Mouse (Mus musculus): Measurements from ENCODE around the gene Tmem82. TPM values are rescaled to one million over a fixed set of nuclear protein-coding genes. Genes with fewer than 3 reads are reported as not detected.

Tmem82 gene
- polyA plus RNA-seq, 1 experiment, result 1.8 TPM

- H3K4me1 ChIP-seq (ENCODE audit: control insufficient read depth, insufficient read depth, low read length), result no peaks in the 10 kb centered on the region
- no peak overlapping the region for H3K27ac ChIP-seq (ENCODE audit: control insufficient read depth, insufficient read depth, low read depth, low read length, poor library complexity)
- H3K4me3 ChIP-seq (replicated peaks; ENCODE audit: control insufficient read depth, low read depth, low read length), result no peak overlapping the region
- 0 out of 2 replicates have a peak, but pooled peaks have one; percentile 11 for TF ChIP-seq CTCF (IDR thresholded peaks at IDR 0.05; ENCODE audit: control insufficient read depth, insufficient read depth, low read length)
- TF ChIP-seq POLR2A (IDR thresholded peaks at IDR 0.05; ENCODE audit: borderline replicate concordance, control insufficient read depth, low read depth, low read length), result no peak
- 69% methylated on average over 9 of the region's 9 CpGs for WGBS
Measured at GRCm38 (mm10) chr4:141595605-141596268, 22.7 kb downstream of the Tmem82 start.

DNA sequence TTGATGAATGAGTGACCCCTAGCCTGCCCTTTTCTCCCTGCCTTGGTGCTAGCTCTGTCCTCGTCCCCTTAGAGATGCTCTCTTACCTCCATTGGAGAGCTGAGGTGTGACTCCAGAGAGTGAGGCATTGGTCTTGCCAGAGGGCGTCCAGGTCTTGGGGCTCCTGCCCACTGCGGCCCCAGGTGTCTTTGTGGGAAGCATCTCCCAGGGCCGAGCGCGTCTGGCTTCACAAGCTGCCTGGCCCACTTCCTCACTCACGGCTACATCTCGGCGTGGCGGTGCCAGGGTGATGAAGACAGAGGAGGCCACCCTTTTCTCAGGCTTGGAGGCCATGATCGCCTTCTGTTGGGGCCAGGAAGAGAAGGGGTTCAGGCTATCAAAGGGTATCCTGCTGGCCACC is 23.3 kb downstream of the Tmem82 start:
- 83% methylated on average over 11 of the region's 11 CpGs for WGBS
- Histone ChIP-seq H3K4me3 (replicated peaks; ENCODE audit: control insufficient read depth, low read depth, low read length) (no peak overlapping the region), H3K27ac (ENCODE audit: control insufficient read depth, insufficient read depth, low read depth, low read length, poor library complexity) (no peak overlapping the region), H3K4me1 (ENCODE audit: control insufficient read depth, insufficient read depth, low read length) (no peaks in the 10 kb centered on the region)
- TF ChIP-seq POLR2A (IDR thresholded peaks at IDR 0.05; ENCODE audit: borderline replicate concordance, control insufficient read depth, low read depth, low read length), result no peak
- no peak for TF ChIP-seq CTCF (IDR thresholded peaks at IDR 0.05; ENCODE audit: control insufficient read depth, insufficient read depth, low read length)

DNA sequence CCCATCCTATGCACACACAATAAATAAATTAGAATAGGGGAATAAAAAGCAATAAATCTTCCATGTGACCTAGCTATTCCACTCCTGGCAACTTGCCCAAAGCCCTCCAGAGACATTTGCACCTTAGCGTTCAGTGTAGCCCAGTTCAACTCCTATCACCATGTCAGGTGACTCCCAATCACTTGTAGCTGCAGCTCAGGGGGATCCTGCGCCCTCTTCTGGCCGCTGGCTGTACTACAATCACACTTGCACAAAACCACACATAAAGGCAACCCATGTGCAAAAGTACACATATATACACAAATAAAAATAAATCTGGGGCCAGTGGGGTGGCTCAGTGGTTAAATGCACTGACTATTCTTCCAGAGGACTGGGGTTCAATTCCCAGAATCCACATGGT is 26.9 kb downstream of the Tmem82 start:
- Histone ChIP-seq H3K4me3 (replicated peaks; ENCODE audit: control insufficient read depth, low read depth, low read length) (no peak overlapping the region), H3K4me1 (ENCODE audit: control insufficient read depth, insufficient read depth, low read length) (no peaks in the 10 kb centered on the region), H3K27ac (ENCODE audit: control insufficient read depth, insufficient read depth, low read depth, low read length, poor library complexity) (no peak overlapping the region)
- TF ChIP-seq CTCF (IDR thresholded peaks at IDR 0.05; ENCODE audit: control insufficient read depth, insufficient read depth, low read length) (peak; percentile 86), POLR2A (IDR thresholded peaks at IDR 0.05; ENCODE audit: borderline replicate concordance, control insufficient read depth, low read depth, low read length) (no peak)
- WGBS, result 16% methylated on average over 3 of the region's 3 CpGs

GRCm38 (mm10) chr4:141583919-141584318 is 34.5 kb downstream of the Tmem82 start:
- Histone ChIP-seq H3K27ac (ENCODE audit: control insufficient read depth, insufficient read depth, low read depth, low read length, poor library complexity) (no peak overlapping the region), H3K4me1 (ENCODE audit: control insufficient read depth, insufficient read depth, low read length) (no peaks in the 10 kb centered on the region), H3K4me3 (replicated peaks; ENCODE audit: control insufficient read depth, low read depth, low read length) (no peak overlapping the region)
- TF ChIP-seq POLR2A (IDR thresholded peaks at IDR 0.05; ENCODE audit: borderline replicate concordance, control insufficient read depth, low read depth, low read length) (no peak), CTCF (IDR thresholded peaks at IDR 0.05; ENCODE audit: control insufficient read depth, insufficient read depth, low read length) (no peak)
- WGBS, result 68% methylated on average over 8 of the region's 8 CpGs

DNA sequence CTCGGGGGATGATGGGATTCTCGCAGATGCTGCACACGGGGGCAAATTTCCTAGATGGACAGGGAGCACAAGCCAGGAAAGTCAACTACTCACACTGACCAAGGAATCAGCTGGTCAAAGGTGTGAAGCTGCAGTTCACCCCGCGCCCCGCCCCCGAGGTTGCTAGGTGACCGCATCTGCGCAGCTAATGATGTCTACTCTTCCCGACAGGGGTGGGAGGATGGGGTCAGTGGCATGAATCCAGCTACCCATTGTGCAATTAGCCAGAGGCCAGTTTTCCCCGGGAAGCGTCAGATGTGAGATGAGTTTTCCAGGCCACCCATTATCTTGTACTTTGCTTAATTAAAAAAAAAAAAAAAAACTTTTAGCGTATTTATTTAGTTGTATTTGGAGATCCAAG is 37.4 kb downstream of the Tmem82 start:
- WGBS, result 88% methylated on average over 13 of the region's 13 CpGs
- Histone ChIP-seq H3K27ac (ENCODE audit: control insufficient read depth, insufficient read depth, low read depth, low read length, poor library complexity) (no peak overlapping the region), H3K4me1 (ENCODE audit: control insufficient read depth, insufficient read depth, low read length) (no peaks in the 10 kb centered on the region), H3K4me3 (replicated peaks; ENCODE audit: control insufficient read depth, low read depth, low read length) (no peak overlapping the region)
- no peak for TF ChIP-seq CTCF (IDR thresholded peaks at IDR 0.05; ENCODE audit: control insufficient read depth, insufficient read depth, low read length)
- TF ChIP-seq POLR2A (IDR thresholded peaks at IDR 0.05; ENCODE audit: borderline replicate concordance, control insufficient read depth, low read depth, low read length), result no peak

DNA sequence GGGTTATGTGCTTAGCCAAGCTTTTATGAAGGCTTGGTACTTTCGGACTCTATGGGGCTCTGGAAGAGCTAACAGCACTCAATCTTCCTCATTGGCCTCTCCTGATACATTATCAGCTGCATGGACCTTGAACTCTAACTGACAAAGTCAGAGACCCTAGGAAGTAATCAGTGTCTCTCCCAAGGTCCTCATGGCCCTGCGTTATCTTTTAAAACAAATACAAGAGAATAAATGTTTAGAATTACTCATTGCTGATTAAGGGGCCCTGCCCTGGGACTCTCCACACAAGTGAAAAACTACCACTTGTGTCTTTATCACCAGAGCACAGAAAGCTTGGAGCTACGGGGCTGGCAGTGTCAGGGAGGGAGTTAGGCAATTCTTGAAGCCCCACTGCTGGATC is 39.6 kb downstream of the Tmem82 start:
- Histone ChIP-seq H3K27ac (ENCODE audit: control insufficient read depth, insufficient read depth, low read depth, low read length, poor library complexity) (no peak overlapping the region), H3K4me1 (ENCODE audit: control insufficient read depth, insufficient read depth, low read length) (peaks cover 2% of the 10 kb centered on the region; the same call in 1 of the 2 replicates), H3K4me3 (replicated peaks; ENCODE audit: control insufficient read depth, low read depth, low read length) (no peak overlapping the region)
- 35% methylated on average over 3 of the region's 3 CpGs for WGBS
- TF ChIP-seq CTCF (IDR thresholded peaks at IDR 0.05; ENCODE audit: control insufficient read depth, insufficient read depth, low read length), result no peak
- TF ChIP-seq POLR2A (IDR thresholded peaks at IDR 0.05; ENCODE audit: borderline replicate concordance, control insufficient read depth, low read depth, low read length), result no peak

DNA sequence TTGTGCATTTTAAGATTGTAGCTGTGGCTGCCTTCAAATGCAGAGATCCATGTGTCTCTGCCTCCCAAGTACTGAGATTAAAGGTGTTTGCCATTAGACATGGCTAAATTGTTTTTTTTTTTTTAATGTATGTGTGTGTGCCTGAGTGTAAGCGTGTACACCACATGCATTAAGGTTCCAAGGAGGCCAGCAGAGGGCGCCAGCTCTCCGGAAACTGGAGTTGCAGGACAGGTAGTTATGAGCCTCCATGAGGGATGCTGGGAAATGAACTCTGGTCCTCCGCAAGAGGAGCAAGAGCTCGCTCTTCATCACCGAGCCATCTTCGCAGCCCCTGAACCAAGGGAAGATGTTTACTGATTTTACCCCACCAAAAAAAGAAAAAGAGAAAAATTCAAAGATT is 41.6 kb downstream of the Tmem82 start:
- TF ChIP-seq POLR2A (IDR thresholded peaks at IDR 0.05; ENCODE audit: borderline replicate concordance, control insufficient read depth, low read depth, low read length), result no peak
- peak; percentile 40; the same call in 1 of the 2 replicates for TF ChIP-seq CTCF (IDR thresholded peaks at IDR 0.05; ENCODE audit: control insufficient read depth, insufficient read depth, low read length)
- H3K27ac ChIP-seq (ENCODE audit: control insufficient read depth, insufficient read depth, low read depth, low read length, poor library complexity), result no peak overlapping the region
- peaks cover 6% of the 10 kb centered on the region; the same call in 1 of the 2 replicates for H3K4me1 ChIP-seq (ENCODE audit: control insufficient read depth, insufficient read depth, low read length)
- 85% methylated on average over 7 of the region's 7 CpGs for WGBS
- H3K4me3 ChIP-seq (replicated peaks; ENCODE audit: control insufficient read depth, low read depth, low read length), result no peak overlapping the region

GRCm38 (mm10) chr4:141576404-141576803 is 42.0 kb downstream of the Tmem82 start:
- 71% methylated on average over 11 of the region's 11 CpGs for WGBS
- TF ChIP-seq CTCF (IDR thresholded peaks at IDR 0.05; ENCODE audit: control insufficient read depth, insufficient read depth, low read length) (no peak), POLR2A (IDR thresholded peaks at IDR 0.05; ENCODE audit: borderline replicate concordance, control insufficient read depth, low read depth, low read length) (no peak)
- H3K4me3 ChIP-seq (replicated peaks; ENCODE audit: control insufficient read depth, low read depth, low read length), result no peak overlapping the region
- peaks cover 7% of the 10 kb centered on the region; the same call in 1 of the 2 replicates for H3K4me1 ChIP-seq (ENCODE audit: control insufficient read depth, insufficient read depth, low read length)
- H3K27ac ChIP-seq (ENCODE audit: control insufficient read depth, insufficient read depth, low read depth, low read length, poor library complexity), result no peak overlapping the region
